Mouse (Mus musculus) G1E (cell line): ENCODE measurements around the gene Gm13030. TPM values are rescaled to one million over a fixed set of nuclear protein-coding genes. Genes with fewer than 3 reads are reported as not detected.
A peak's percentile ranks its signal among the peaks of the same experiment; 100 is the strongest.

Source experiments
- ATAC-seq: 2 replicates; pipeline ENCODE4 v1.8.0; 2016; ENCODE audit warnings: mild to moderate bottlenecking; ENCODE audit not compliant: insufficient number of reproducible peaks, poor library complexity, low FRiP score, severe bottlenecking; ENCODE audit errors: extremely low read depth
- DNase-seq: peaks from one replicate; pipeline ENCODE4 v3.0.0; 2012; ENCODE audit warnings: low spot score
- H3K27me3 ChIP-seq: 2 replicates; pipeline ENCODE4 v1.6.1; 2012; ENCODE audit warnings: mild to moderate bottlenecking, low read length, inconsistent platforms; ENCODE audit not compliant: insufficient read depth
- H3K36me3 ChIP-seq: replicated peaks from 2 replicates; pipeline ENCODE3; 2012; ENCODE audit warnings: mild to moderate bottlenecking, inconsistent platforms
- H3K4me1 ChIP-seq: 2 replicates; pipeline ENCODE4 v1.6.1; 2012; ENCODE audit warnings: low read depth, low read length, inconsistent platforms, mixed read lengths; ENCODE audit not compliant: insufficient read depth
- H3K4me3 ChIP-seq: 2 replicates; pipeline ENCODE4 v1.5.1; 2012; ENCODE audit warnings: low read depth, mild to moderate bottlenecking, inconsistent platforms, low read length, moderate library complexity, mixed read lengths
- H3K9me3 ChIP-seq: replicated peaks from 2 replicates; pipeline ENCODE4 v1.6.1; 2012; ENCODE audit warnings: inconsistent platforms
- CTCF ChIP-seq: IDR thresholded peaks from 2 replicates; pipeline ENCODE4 v1.5.1; 2012; ENCODE audit warnings: low read depth, low read length, inconsistent platforms, mixed read lengths
- GATA1 ChIP-seq: IDR thresholded peaks from 2 replicates; pipeline ENCODE4 v1.6.1; 2012; ENCODE audit warnings: borderline replicate concordance, low read length, inconsistent platforms, mixed read lengths
- GATA2 ChIP-seq: IDR thresholded peaks from 2 replicates; pipeline ENCODE4 v1.6.1; 2012; ENCODE audit warnings: low read depth, low read length, inconsistent platforms, borderline replicate concordance
- POLR2AphosphoS5 ChIP-seq: IDR thresholded peaks from 2 replicates; pipeline ENCODE4 v1.6.1; 2012; ENCODE audit warnings: low read depth, low read length, inconsistent platforms; ENCODE audit not compliant: insufficient replicate concordance
- TAL1 ChIP-seq: conservative IDR thresholded peaks from 2 replicates; pipeline ENCODE4 v1.6.1; 2012; ENCODE audit warnings: low read depth, low read length, inconsistent platforms, mixed read lengths
- polyA plus RNA-seq: library from polyadenylated mRNA; stranded (reverse); fragments of >175 nt; gene quantifications from 2 replicates; pipeline ENCODE4 v1.2.3, GENCODE M21; 2012
- total RNA-seq, 2 experiments: library from RNA; stranded (forward) in 1 of 2; stranded (reverse) in 1 of 2; fragments of 200-1000 nt in 1 of 2; fragments of >200 nt in 1 of 2; fragmentation: Nextera tagmentation in 1 of 2; gene quantifications; 2 replicates each; pipeline ENCODE4 v1.2.3; 2014 to 2017

Gene Gm13030
- total and polyA plus RNA-seq, 3 experiments = not detected

DNA sequence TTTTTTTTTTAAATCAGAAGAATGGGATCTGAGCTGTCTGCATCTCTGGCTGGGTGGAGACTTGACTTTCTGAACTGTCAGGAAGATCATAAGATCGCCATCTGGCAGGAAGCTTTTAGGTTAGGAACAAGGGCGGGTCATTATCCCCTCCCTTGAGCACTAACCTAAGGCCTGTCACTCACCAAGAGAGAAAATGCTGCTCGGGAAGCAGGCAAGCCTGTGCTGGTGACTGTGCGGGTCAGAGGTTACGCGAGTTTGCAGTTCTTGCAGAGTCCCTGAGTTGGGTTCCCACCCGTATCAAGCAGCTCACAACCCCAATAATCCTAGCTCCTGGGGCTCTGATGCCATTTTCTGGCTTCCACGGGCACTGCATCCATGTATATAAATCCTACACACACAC lies 5.1 kb downstream of the Gm13030 start:
- no peaks in the 10 kb centered on the region for H3K27me3 ChIP-seq
- H3K4me3 ChIP-seq = no peak overlapping the region
- DNase-seq (no peak), ATAC-seq (no peak)
- peaks cover 13% of the 10 kb centered on the region for H3K4me1 ChIP-seq
- TF ChIP-seq TAL1 (no peak), GATA1 (no peak), GATA2 (no peak), CTCF (no peak), POLR2AphosphoS5 (no peak)
- H3K36me3 ChIP-seq = no peaks in the 10 kb centered on the region
- H3K9me3 ChIP-seq = no peaks in the 10 kb centered on the region

DNA sequence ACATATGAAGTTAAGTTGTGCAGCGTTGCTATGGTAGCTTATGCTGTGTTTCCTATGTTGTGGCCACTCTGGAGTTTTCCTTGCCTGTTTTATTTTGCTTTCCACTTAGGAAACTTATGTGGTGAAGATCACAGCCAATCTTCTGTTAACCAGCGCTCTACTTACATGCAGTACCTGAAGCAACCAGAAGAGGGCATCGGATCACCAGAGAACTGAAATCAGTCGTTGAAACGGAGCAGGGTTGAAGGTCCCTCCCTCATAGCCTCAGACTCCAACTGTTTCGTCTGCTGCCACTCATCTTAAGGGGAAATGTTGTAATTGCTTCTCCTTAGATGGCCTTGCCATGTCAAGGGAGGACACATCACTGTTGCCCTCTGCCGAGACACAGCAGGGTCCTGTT lies 7.4 kb downstream of the Gm13030 start:
- Histone ChIP-seq H3K36me3 (no peaks in the 10 kb centered on the region), H3K4me1 (peaks cover 23% of the 10 kb centered on the region), H3K27me3 (no peaks in the 10 kb centered on the region), H3K4me3 (no peak overlapping the region), H3K9me3 (no peaks in the 10 kb centered on the region)
- peak; percentile 29 for DNase-seq
- 0 out of 2 replicates have a peak, but pooled peaks have one; percentile 24 for ATAC-seq
- TF ChIP-seq TAL1 (no peak), POLR2AphosphoS5 (no peak), GATA2 (no peak), CTCF (peak; percentile 89), GATA1 (no peak)

DNA sequence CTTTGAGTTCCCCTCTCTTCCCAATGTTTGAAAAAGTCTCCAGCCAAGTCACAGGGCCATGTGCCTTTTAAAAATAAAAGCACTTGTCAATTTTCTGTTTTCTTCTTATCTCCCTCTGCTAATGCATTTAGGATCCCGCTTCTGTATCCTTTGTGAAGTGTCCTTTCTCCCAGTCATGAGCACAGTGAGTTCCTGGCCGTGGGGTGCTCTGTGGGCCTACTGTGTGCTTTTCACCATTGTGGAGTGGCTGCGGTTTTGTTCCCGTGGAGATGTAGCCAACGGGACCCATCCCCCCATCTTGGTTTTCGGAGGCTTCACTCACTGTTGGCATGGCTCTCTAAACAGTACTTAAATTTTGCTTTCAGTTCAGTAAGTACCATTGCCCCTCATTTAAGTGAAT lies 7.8 kb downstream of the Gm13030 start:
- Histone ChIP-seq H3K4me1 (peaks cover 23% of the 10 kb centered on the region), H3K4me3 (no peak overlapping the region), H3K36me3 (no peaks in the 10 kb centered on the region), H3K9me3 (no peaks in the 10 kb centered on the region), H3K27me3 (no peaks in the 10 kb centered on the region)
- DNase-seq = no peak
- no peak for ATAC-seq
- no peak for TF ChIP-seq GATA1
- no peak for TF ChIP-seq CTCF
- TF ChIP-seq TAL1 = no peak
- no peak for TF ChIP-seq GATA2
- TF ChIP-seq POLR2AphosphoS5 = no peak

DNA sequence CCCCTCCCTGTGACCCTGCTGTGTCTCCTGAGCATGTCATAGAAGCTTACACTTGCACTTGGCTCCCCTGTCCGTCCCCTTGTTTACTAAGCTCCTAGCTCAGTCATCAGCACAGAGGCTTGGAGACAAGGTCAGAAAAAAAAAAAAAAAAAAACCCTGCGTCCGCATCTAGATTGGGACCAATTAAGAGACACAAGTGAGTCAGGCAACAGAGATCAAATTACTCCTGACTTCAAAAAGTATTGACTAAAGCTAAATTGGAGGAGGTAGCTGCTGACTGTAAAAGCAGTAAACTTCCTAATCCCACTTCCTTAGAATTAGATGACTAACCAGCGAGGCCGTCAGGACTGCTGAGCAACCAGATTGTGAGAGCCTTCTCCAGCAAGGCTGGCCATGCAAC lies 8.7 kb downstream of the Gm13030 start:
- Histone ChIP-seq H3K27me3 (no peaks in the 10 kb centered on the region), H3K4me3 (no peak overlapping the region), H3K9me3 (no peaks in the 10 kb centered on the region)

DNA sequence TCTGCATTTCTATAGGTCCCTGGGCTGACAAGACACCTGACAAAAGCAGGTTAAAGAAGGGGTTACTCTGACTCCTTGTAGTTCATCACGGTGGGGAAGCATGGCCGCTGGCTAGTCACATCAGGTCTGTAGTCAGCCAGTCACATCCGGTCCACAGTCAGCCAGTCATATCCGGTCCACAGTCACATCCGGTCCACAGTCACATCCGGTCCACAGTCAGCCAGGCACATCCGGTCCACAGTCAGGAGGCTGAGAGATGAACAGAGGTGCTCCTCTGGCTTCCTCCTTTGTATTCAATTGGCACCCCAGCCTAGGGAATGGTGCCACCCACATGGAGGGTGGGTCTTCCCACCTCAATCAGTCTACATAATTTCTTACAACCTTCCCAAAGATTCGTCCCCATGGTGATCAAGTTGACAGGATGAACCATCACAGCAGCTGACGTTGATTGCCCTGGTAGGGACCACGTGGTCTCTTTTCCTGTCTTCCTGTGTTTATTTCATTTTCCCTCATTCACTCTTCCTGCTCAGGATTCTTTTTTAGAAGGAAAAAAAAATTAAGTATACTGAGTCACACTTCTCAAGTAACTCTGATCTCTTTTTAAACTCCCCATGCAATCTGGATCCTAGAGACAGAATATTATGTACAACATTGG lies 10.3 kb downstream of the Gm13030 start, which contains the start of gene Pla2g5:
Gene Pla2g5, minus strand, starts transcription at position 139 of the 655 bp plus-strand sequence.
- peak; percentile 90 for ATAC-seq

More for the DNA sequence above, 8.7 kb downstream of the Gm13030 start:
- Histone ChIP-seq H3K4me1 (peaks cover 27% of the 10 kb centered on the region), H3K36me3 (peaks cover 3% of the 10 kb centered on the region)
- no peak for DNase-seq
- TF ChIP-seq POLR2AphosphoS5 (no peak), GATA1 (no peak), CTCF (no peak), GATA2 (no peak)
- ATAC-seq = no peak

DNA sequence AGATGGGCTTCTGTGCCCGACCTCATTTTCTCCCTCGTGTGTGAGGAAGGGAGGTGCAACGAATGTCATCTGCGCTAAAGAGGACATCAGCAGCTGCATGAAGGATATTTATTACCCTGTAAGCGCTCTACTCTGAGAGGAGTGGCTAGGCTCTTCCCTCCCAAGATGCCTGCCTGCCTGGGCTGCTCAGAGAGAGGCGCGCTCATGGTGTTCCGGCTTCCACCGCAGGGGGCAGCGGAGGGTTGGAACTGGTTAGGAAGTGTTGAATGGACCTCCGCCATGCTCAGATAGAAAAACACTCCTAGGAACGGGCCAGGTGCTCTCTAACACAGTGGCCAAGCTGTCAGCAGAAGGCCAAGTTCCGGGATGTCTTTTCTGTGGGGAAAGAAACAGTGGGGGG lies 14.0 kb downstream of the Gm13030 start:
- Histone ChIP-seq H3K4me3 (no peak overlapping the region; the same call in 1 of the 2 replicates), H3K9me3 (no peaks in the 10 kb centered on the region), H3K4me1 (peaks cover 47% of the 10 kb centered on the region), H3K27me3 (no peaks in the 10 kb centered on the region), H3K36me3 (peaks cover 16% of the 10 kb centered on the region)
- TF ChIP-seq TAL1 = no peak
- TF ChIP-seq CTCF = no peak
- TF ChIP-seq POLR2AphosphoS5 = no peak
- TF ChIP-seq GATA2 = no peak
- TF ChIP-seq GATA1 = no peak
- ATAC-seq (no peak), DNase-seq (no peak)

More for the DNA sequence above, 10.3 kb downstream of the Gm13030 start, which contains the start of gene Pla2g5:
- H3K9me3 ChIP-seq = no peaks in the 10 kb centered on the region
- H3K4me1 ChIP-seq = peaks cover 40% of the 10 kb centered on the region
- peaks cover 11% of the 10 kb centered on the region for H3K36me3 ChIP-seq
- peak; percentile 26 for DNase-seq
- no peaks in the 10 kb centered on the region for H3K27me3 ChIP-seq
- TF ChIP-seq CTCF (no peak), GATA1 (no peak), POLR2AphosphoS5 (no peak), GATA2 (no peak), TAL1 (no peak)
- peak within 1 kb of the TSS; percentile 66 for H3K4me3 ChIP-seq
